Mouse (Mus musculus) limb, embryonic 14.5 days (tissue): ENCODE measurements around the gene Gm3404. TPM values are rescaled to one million over a fixed set of nuclear protein-coding genes. Genes with fewer than 3 reads are reported as not detected.
A peak's percentile ranks its signal among the peaks of the same experiment; 100 is the strongest.
"Not testable (repeated sequence)": the region's sequence is repeated elsewhere in the genome, so short reads cannot be mapped to it uniquely, and the experiment has no call there.

ENCODE experiments used
- ATAC-seq: fragments of 200-750 bp; cut with Nextera tagmentation; 2 replicates; pipeline ENCODE4 v1.8.0; 2017; ENCODE audit warnings: low read depth, moderate number of reproducible peaks, moderate TSS enrichment; ENCODE audit not compliant: low FRiP score
- DNase-seq: peaks from one replicate; pipeline ENCODE4 v3.0.0-alpha.2; 2015; ENCODE audit warnings: low spot score
- H3K27ac ChIP-seq: fragments of 300-500 bp; sonication (generic); replicated peaks from 2 replicates; pipeline ENCODE4 v1.5.1; 2014; ENCODE audit warnings: low read depth, mild to moderate bottlenecking, low read length, moderate library complexity, mixed read lengths
- H3K27me3 ChIP-seq: fragments of 300-500 bp; sonication (generic); 2 replicates; pipeline ENCODE4 v1.6.1; 2014; ENCODE audit warnings: low read length, mixed read lengths; ENCODE audit not compliant: control insufficient read depth, insufficient read depth
- H3K36me3 ChIP-seq: fragments of 300-500 bp; sonication (generic); 2 replicates; pipeline ENCODE4 v1.6.1; 2014; ENCODE audit warnings: mild to moderate bottlenecking, low read length, moderate library complexity, mixed read lengths; ENCODE audit not compliant: control insufficient read depth, insufficient read depth
- H3K4me1 ChIP-seq: fragments of 300-500 bp; sonication (generic); 2 replicates; pipeline ENCODE4 v1.6.1; 2014; ENCODE audit warnings: antibody characterized with exemption, low read length, mixed read lengths; ENCODE audit not compliant: control insufficient read depth, insufficient read depth
- H3K4me2 ChIP-seq: fragments of 300-500 bp; sonication (generic); replicated peaks from 2 replicates; pipeline ENCODE4 v1.6.1; 2014; ENCODE audit warnings: low read depth, mild to moderate bottlenecking, low read length, moderate library complexity; ENCODE audit not compliant: severe bottlenecking
- H3K4me3 ChIP-seq: fragments of 300-500 bp; sonication (generic); replicated peaks from 2 replicates; pipeline ENCODE4 v1.5.1; 2014; ENCODE audit warnings: low read length
- H3K9ac ChIP-seq: fragments of 300-500 bp; sonication (generic); 2 replicates; pipeline ENCODE4 v1.6.1; 2014; ENCODE audit warnings: mild to moderate bottlenecking, low read depth, low read length, moderate library complexity; ENCODE audit not compliant: severe bottlenecking
- H3K9me3 ChIP-seq: fragments of 300-500 bp; sonication (generic); 2 replicates; pipeline ENCODE4 v1.6.1; 2016; ENCODE audit warnings: low read length; ENCODE audit not compliant: control insufficient read depth
- POLR2A ChIP-seq: fragments of 200-500 bp; IDR thresholded peaks from 2 replicates; pipeline ENCODE4 v1.8.0; 2012; ENCODE audit warnings: inconsistent platforms, mild to moderate bottlenecking, moderate library complexity, borderline replicate concordance; ENCODE audit not compliant: insufficient read depth, insufficient read length; ENCODE audit errors: extremely low read depth
- WGBS: fragments of 180-500 bp; shearing (Covaris S2); extraction: QIAGEN DNeasy Blood & Tissue Kit; methylation state at CpG from one replicate; pipeline ENCODE4 v1.1.7; 2014; 5-methylcytosine and 5-hydroxymethylcytosine counted together
- polyA plus RNA-seq, 2 experiments: library from polyadenylated mRNA; depleted of rRNA in 1 of 2; stranded (reverse) in 1 of 2; unstranded in 1 of 2; fragments of >200 nt; fragmentation: Nextera tagmentation in 1 of 2; extraction: Ambion mirVana in 1 of 2; gene quantifications; 2 replicates each; pipeline versions ENCODE4 v1.2.1 to v1.2.3; 2012 to 2014

Gm3404 gene
- polyA plus RNA-seq, 2 experiments, result not detected

DNA sequence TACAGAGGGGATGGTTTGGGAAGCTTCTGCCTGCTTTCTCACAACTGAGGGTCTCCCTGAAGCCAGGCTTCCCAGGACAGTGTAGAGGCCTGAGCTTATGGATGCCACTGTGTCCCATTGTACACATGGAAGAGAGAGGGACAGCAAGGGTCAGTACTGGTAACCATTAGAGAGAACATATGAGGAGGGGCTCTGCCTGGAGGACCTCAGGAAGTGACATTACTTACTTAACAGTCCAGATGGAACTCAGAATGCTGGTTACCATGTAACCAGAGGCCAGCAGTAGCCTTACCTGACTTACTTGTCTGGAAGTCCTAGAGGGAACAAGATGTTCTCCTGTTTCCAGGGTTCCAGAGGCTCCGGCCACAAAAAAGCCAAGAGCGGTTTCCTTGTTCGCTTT is 30.2 kb downstream of the Gm3404 start, which contains the start of gene Gm3415:
Gm3415 (plus strand) TSS at position 301 of the 400 bp plus-strand sequence.
- not testable (repeated sequence) for H3K27ac ChIP-seq, H3K4me1 ChIP-seq, H3K9ac ChIP-seq, H3K27me3 ChIP-seq, H3K9me3 ChIP-seq, DNase-seq, H3K4me2 ChIP-seq, H3K4me3 ChIP-seq, H3K36me3 ChIP-seq, ATAC-seq
- WGBS, result no CpG with 5 or more reads among the region's 3 CpGs

GRCm38 (mm10) chr5:146564259-146564658 is 38.7 kb downstream of the Gm3404 start:
- no peak overlapping the region for H3K4me2 ChIP-seq
- H3K9ac ChIP-seq, result no peak overlapping the region
- 89% methylated on average over 1 of the region's 1 CpGs for WGBS
- ATAC-seq (no peak), DNase-seq (no peak)
- no peak overlapping the region for H3K4me3 ChIP-seq
- H3K4me1 ChIP-seq, result no peaks in the 10 kb centered on the region
- no peak overlapping the region for H3K27ac ChIP-seq
- H3K27me3 ChIP-seq, result no peaks in the 10 kb centered on the region
- no peak for TF ChIP-seq POLR2A
- H3K36me3 ChIP-seq, result no peaks in the 10 kb centered on the region
- no peaks in the 10 kb centered on the region for H3K9me3 ChIP-seq

DNA sequence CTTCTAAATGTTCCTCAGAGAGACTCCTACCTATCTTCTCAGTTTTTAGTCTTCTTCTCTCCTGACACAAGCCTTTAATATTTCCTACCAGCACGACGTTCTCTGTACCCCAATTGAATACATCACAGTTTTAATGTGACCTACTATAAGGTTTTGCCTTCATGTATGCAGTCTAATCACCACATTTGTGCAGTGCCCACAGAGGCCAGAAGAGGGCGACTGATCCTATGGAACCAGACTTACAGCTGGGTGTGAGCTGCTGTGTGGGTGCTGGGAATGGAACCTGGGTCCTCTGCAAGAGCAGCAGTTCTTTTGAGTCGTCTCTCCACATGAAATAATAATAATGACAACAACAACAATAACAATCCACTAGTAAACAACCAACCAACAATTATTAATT is 41.5 kb downstream of the Gm3404 start:
- ATAC-seq (no peak), DNase-seq (peak; percentile 59)
- no peaks in the 10 kb centered on the region for H3K9me3 ChIP-seq
- no peak overlapping the region for H3K4me2 ChIP-seq
- no peak overlapping the region for H3K27ac ChIP-seq
- no peaks in the 10 kb centered on the region for H3K27me3 ChIP-seq
- no peaks in the 10 kb centered on the region for H3K4me1 ChIP-seq
- H3K9ac ChIP-seq, result no peak overlapping the region
- WGBS, result 64% methylated on average over 4 of the region's 4 CpGs
- no peaks in the 10 kb centered on the region for H3K36me3 ChIP-seq
- TF ChIP-seq POLR2A, result no peak
- no peak overlapping the region for H3K4me3 ChIP-seq

- not testable (repeated sequence) for H3K9me3 ChIP-seq, H3K9ac ChIP-seq, ATAC-seq, H3K4me3 ChIP-seq, H3K36me3 ChIP-seq, H3K27ac ChIP-seq, DNase-seq, H3K27me3 ChIP-seq, H3K4me2 ChIP-seq, H3K4me1 ChIP-seq
- WGBS, result 86% methylated on average over 6 of the region's 6 CpGs
Observed at GRCm38 (mm10) chr5:146570179-146570578, 44.6 kb downstream of the Gm3404 start.

GRCm38 (mm10) chr5:146571830-146572734 is 46.5 kb downstream of the Gm3404 start:
- not testable (repeated sequence) for H3K36me3 ChIP-seq, H3K27me3 ChIP-seq, H3K9ac ChIP-seq, H3K4me3 ChIP-seq, H3K27ac ChIP-seq, DNase-seq, H3K4me1 ChIP-seq, H3K9me3 ChIP-seq, H3K4me2 ChIP-seq, ATAC-seq
- 65% methylated on average over 6 of the region's 6 CpGs for WGBS

GRCm38 (mm10) chr5:146572735-146573042 is 47.1 kb downstream of the Gm3404 start:
- not testable (repeated sequence) for H3K27ac ChIP-seq, H3K9me3 ChIP-seq, H3K4me1 ChIP-seq, H3K36me3 ChIP-seq, H3K4me3 ChIP-seq, ATAC-seq, H3K27me3 ChIP-seq, H3K9ac ChIP-seq, H3K4me2 ChIP-seq, DNase-seq
- WGBS, result 88% methylated on average over 4 of the region's 4 CpGs
